Mouse (Mus musculus): ENCODE results near the gene Gm49776. TPM values are rescaled to one million over a fixed set of nuclear protein-coding genes. Genes with fewer than 3 reads are reported as not detected.

The Gm49776 gene
- total RNA-seq, 2 experiments from 2014 or later = not detected

GRCm38 (mm10) chr16:18249364-18249967 lies 8.7 kb downstream of the Gm49776 start:
- intact Hi-C loops (cut with DNase I) = loop anchor here (5.0 kb wide), 1 partner anchor 38 kb away; the partner anchor contains the start of gene Dgcr8
- peak; percentile 60 for DNase-seq
- Histone ChIP-seq H3K4me3 (peak overlapping the region; percentile 93), H3K27ac (peak overlapping the region; percentile 97)
- TF ChIP-seq CTCF (IDR thresholded peaks at IDR 0.05) = no peak

- no peak for TF ChIP-seq CTCF (IDR thresholded peaks at IDR 0.05)
- H3K27ac ChIP-seq = peak within 1 kb of the TSS; percentile 97
- intact Hi-C loops (cut with DNase I) = loop anchor here (5.0 kb wide), 1 partner anchor 39 kb away; the partner anchor contains the start of gene Dgcr8
Measured at GRCm38 (mm10) chr16:18248433-18249363, 9.4 kb downstream of the Gm49776 start, which contains the start of the genes Trmt2a and Ranbp1. TSS of gene Trmt2a (plus strand) at chr16:18248679. TSS of gene Ranbp1 (minus strand) at chr16:18248732.

GRCm38 (mm10) chr16:18247521-18248399 lies 10.4 kb downstream of the Gm49776 start:
- peak overlapping the region; percentile 97 for H3K27ac ChIP-seq
- peak overlapping the region; percentile 93 for H3K4me3 ChIP-seq
- no peak for DNase-seq
- TF ChIP-seq CTCF (IDR thresholded peaks at IDR 0.05) = no peak
- intact Hi-C loops (cut with DNase I) = loop anchor here (5.0 kb wide), 1 partner anchor 40 kb away; the partner anchor contains the start of gene Dgcr8

More at GRCm38 (mm10) chr16:18248433-18249363, 9.4 kb downstream of the Gm49776 start, which contains the start of the genes Trmt2a and Ranbp1:
- peak within 1 kb of the TSS; percentile 93 for H3K4me3 ChIP-seq
- peak; percentile 100 for DNase-seq

DNA sequence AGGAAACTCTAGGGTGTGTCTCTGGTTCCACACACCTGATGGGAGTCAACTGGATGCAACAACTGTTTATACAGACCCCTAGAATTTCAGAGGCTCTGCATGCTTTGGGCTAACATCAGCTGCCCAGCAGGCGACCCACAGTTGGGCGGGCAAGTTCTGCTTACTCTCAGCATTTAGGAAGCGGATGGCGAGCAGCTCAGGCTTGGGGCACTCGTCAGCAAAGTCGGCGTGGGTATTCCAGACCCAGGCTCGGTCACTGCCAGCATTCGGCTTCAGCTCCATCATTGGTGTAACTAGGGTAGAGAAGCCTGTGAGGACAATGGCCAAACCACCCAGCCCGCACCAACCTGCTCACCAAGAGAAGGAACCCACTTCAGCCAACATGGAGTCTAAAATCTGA lies 16.5 kb downstream of the Gm49776 start:
- Histone ChIP-seq H3K27ac (no peak overlapping the region), H3K4me3 (no peak overlapping the region)
- no peak for TF ChIP-seq CTCF (IDR thresholded peaks at IDR 0.05)
- no peak for DNase-seq
- intact Hi-C loops (cut with DNase I) = no loop called here

GRCm38 (mm10) chr16:18236676-18237501 lies 21.2 kb downstream of the Gm49776 start:
- no peak for TF ChIP-seq CTCF (IDR thresholded peaks at IDR 0.05)
- no peak for DNase-seq
- Histone ChIP-seq H3K27ac (peak overlapping the region; percentile 94; the same call in 1 of the 2 replicates), H3K4me3 (no peak overlapping the region)
- intact Hi-C loops (cut with DNase I) = loop anchor here (10.0 kb wide), 1 partner anchor 322 kb away; the partner anchor contains the start of genes Ess2 and Gsc2

GRCm38 (mm10) chr16:18235389-18236065 lies 22.6 kb downstream of the Gm49776 start:
- H3K4me3 ChIP-seq = peak overlapping the region; percentile 95
- H3K27ac ChIP-seq = peak overlapping the region; percentile 94
- intact Hi-C loops (cut with DNase I) = loop anchor here (10.0 kb wide), 1 partner anchor 321 kb away; the partner anchor contains the start of genes Ess2 and Gsc2
- TF ChIP-seq CTCF (IDR thresholded peaks at IDR 0.05) = no peak
- peak; percentile 84 for DNase-seq

DNA sequence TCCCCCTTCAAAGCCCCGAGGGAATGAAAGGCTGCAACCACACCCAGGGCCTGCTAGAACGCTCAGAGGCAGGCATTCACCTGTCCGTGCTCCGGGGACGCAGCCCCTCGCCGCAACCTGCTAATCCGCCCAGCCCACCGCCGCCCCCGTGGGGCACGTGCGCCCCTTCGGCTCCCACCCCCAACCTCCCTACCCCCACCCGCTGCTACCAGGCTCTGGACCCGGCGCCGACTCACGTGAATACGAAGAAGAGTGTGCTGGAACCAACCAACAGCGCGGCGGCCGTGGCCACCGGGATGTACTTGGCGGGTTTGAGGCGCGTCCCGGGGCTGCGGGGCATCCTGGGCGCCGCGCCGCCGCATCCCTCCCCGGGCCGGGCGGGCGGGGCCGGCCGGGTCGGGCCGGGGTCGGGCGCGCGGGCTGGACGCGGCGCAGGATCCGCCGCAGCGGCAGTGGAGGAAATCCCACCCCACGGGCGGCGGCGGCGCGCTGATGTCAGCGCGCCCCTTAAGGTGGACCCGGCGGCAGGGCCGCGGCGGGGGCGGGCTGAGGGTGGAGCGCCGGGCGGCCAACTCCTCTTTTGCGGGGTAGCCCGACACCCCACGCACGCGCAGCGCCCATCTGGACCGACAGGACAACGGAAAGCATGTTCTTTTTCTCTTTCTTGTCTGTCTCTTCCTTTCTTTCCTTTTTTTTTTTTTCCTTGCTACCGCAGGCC lies 23.3 kb downstream of the Gm49776 start, which contains the start of gene Zdhhc8:
Zdhhc8 (minus strand) TSS at position 466 of the 718 bp plus-strand sequence.
- intact Hi-C loops (cut with DNase I) = loop anchor here (10.0 kb wide), 1 partner anchor 320 kb away; the partner anchor contains the start of genes Ess2 and Gsc2
- Histone ChIP-seq H3K4me3 (peak within 1 kb of the TSS; percentile 95), H3K27ac (peak within 1 kb of the TSS; percentile 94)
- no peak for TF ChIP-seq CTCF (IDR thresholded peaks at IDR 0.05)
- peak; percentile 90 for DNase-seq

- no peak for TF ChIP-seq CTCF (IDR thresholded peaks at IDR 0.05)
- peak overlapping the region; percentile 95 for H3K4me3 ChIP-seq
- intact Hi-C loops (cut with DNase I) = loop anchor here (10.0 kb wide), 1 partner anchor 319 kb away; the partner anchor contains the start of genes Ess2 and Gsc2
- H3K27ac ChIP-seq = peak overlapping the region; percentile 94
- no peak for DNase-seq
Measured at GRCm38 (mm10) chr16:18233919-18234670, 24.0 kb downstream of the Gm49776 start.

- intact Hi-C loops (cut with DNase I) = loop anchor here (10.0 kb wide), 1 partner anchor 319 kb away; the partner anchor contains the start of genes Ess2 and Gsc2
- TF ChIP-seq CTCF (IDR thresholded peaks at IDR 0.05) = no peak
- H3K27ac ChIP-seq = peak overlapping the region; percentile 94
- no peak for DNase-seq
- peak overlapping the region; percentile 95 for H3K4me3 ChIP-seq
Measured at GRCm38 (mm10) chr16:18233451-18233850, 24.7 kb downstream of the Gm49776 start.
